Mouse (Mus musculus) MEL (cell line): Measurements from ENCODE around the gene Trmt2b. TPM values are rescaled to one million over a fixed set of nuclear protein-coding genes. Genes with fewer than 3 reads are reported as not detected.

Source experiments
- DNase-seq: peaks from one replicate; pipeline ENCODE4 v3.0.0; 2011; ENCODE audit warnings: low read depth, low spot score
- H3K27ac ChIP-seq: 2 replicates; pipeline ENCODE4 v1.5.1; 2012; ENCODE audit warnings: low read depth, mild to moderate bottlenecking, control low read depth, low read length, moderate library complexity; ENCODE audit not compliant: control insufficient read depth
- H3K27me3 ChIP-seq, 2 experiments: fragments of 150-350 bp in 1 of 2; sonication (generic) in 1 of 2; 2 replicates each; pipeline ENCODE4 v1.6.1; 2012; ENCODE audit warnings: low read length in 2 of 2, mild to moderate bottlenecking in 2 of 2, improper control_type of control experiment in 1 of 2, moderate library complexity in 1 of 2; ENCODE audit not compliant: insufficient read depth in 2 of 2, control insufficient read depth in 1 of 2
- H3K36me3 ChIP-seq, 2 experiments: 2 replicates each; pipeline ENCODE4 v1.6.1; 2012 to 2014; ENCODE audit warnings: low read length in 2 of 2, improper control_type of control experiment in 1 of 2, inconsistent platforms in 1 of 2, mild to moderate bottlenecking in 1 of 2; ENCODE audit not compliant: insufficient read depth in 2 of 2, control insufficient read depth in 1 of 2
- H3K4me1 ChIP-seq, 2 experiments: fragments of 150-350 bp in 1 of 2; sonication (generic) in 1 of 2; 2 replicates each; pipeline ENCODE4 v1.6.1; 2012; ENCODE audit warnings: low read length in 2 of 2, improper control_type of control experiment in 1 of 2, mild to moderate bottlenecking in 1 of 2; ENCODE audit not compliant: insufficient read depth in 2 of 2, control insufficient read depth in 1 of 2
- H3K4me3 ChIP-seq, 2 experiments: fragments of 150-350 bp in 1 of 2; sonication (generic) in 1 of 2; 2 replicates each; pipeline ENCODE4 v1.5.1; 2012; ENCODE audit warnings: low read depth in 2 of 2, low read length in 2 of 2, mild to moderate bottlenecking in 2 of 2, moderate library complexity in 2 of 2, control low read depth in 1 of 2, improper control_type of control experiment in 1 of 2; ENCODE audit not compliant: control insufficient read depth in 1 of 2, insufficient read depth in 1 of 2
- H3K79me2 ChIP-seq: 2 replicates; pipeline ENCODE4 v1.6.1; 2012; ENCODE audit warnings: mild to moderate bottlenecking, low read length, moderate library complexity; ENCODE audit not compliant: control insufficient read depth, poor library complexity, insufficient read depth
- H3K9ac ChIP-seq: 2 replicates; pipeline ENCODE4 v1.6.1; 2012; ENCODE audit warnings: low read depth, mild to moderate bottlenecking, control low read depth, low read length, moderate library complexity; ENCODE audit not compliant: control insufficient read depth, poor library complexity, severe bottlenecking
- H3K9me3 ChIP-seq: fragments of 150-350 bp; sonication (generic); replicated peaks from 2 replicates; pipeline ENCODE4 v1.6.1; 2012; ENCODE audit warnings: mild to moderate bottlenecking, low read length, improper control_type of control experiment, moderate library complexity; ENCODE audit not compliant: insufficient read depth
- BHLHE40 ChIP-seq: IDR thresholded peaks from 2 replicates; pipeline ENCODE4 v1.6.1; 2012; ENCODE audit warnings: low read depth, mild to moderate bottlenecking, inconsistent platforms, low read length, improper control_type of control experiment, borderline replicate concordance
- CHD1 ChIP-seq: IDR thresholded peaks from 2 replicates; pipeline ENCODE4 v1.6.1; 2012; ENCODE audit warnings: low read depth, mild to moderate bottlenecking, inconsistent platforms, low read length, improper control_type of control experiment
- CTCF ChIP-seq, 3 experiments: IDR thresholded peaks in 2 of 3; conservative IDR thresholded peaks in 1 of 3; 2 replicates each; pipeline ENCODE4 v1.5.1; 2011 to 2012; ENCODE audit warnings: low read length in 3 of 3, low read depth in 2 of 3, mild to moderate bottlenecking in 2 of 3, improper control_type of control experiment in 1 of 3, inconsistent platforms in 1 of 3, mixed read lengths in 1 of 3, moderate library complexity in 1 of 3; ENCODE audit not compliant: control insufficient read depth in 1 of 3, insufficient read depth in 1 of 3, poor library complexity in 1 of 3, severe bottlenecking in 1 of 3
- ELF1 ChIP-seq: IDR thresholded peaks from 2 replicates; pipeline ENCODE4 v1.6.1; 2014; ENCODE audit warnings: low read depth, mild to moderate bottlenecking, inconsistent platforms, low read length, improper control_type of control experiment, moderate library complexity
- EP300 ChIP-seq, 2 experiments: IDR thresholded peaks; 2 replicates each; pipeline ENCODE4 v1.6.1; 2011; ENCODE audit warnings: improper control_type of control experiment in 2 of 2, low read length in 2 of 2, low read depth in 1 of 2, mild to moderate bottlenecking in 1 of 2
- ETS1 ChIP-seq: IDR thresholded peaks from 2 replicates; pipeline ENCODE4 v1.6.1; 2012; ENCODE audit warnings: low read depth, mild to moderate bottlenecking, inconsistent platforms, low read length, improper control_type of control experiment, moderate library complexity
- GABPA ChIP-seq: IDR thresholded peaks from 2 replicates; pipeline ENCODE4 v1.6.1; 2012; ENCODE audit warnings: low read depth, mild to moderate bottlenecking, inconsistent platforms, low read length, improper control_type of control experiment, moderate library complexity
- HCFC1 ChIP-seq: IDR thresholded peaks from 2 replicates; pipeline ENCODE4 v1.6.1; 2012; ENCODE audit warnings: low read depth, mild to moderate bottlenecking, inconsistent platforms, low read length, improper control_type of control experiment, moderate library complexity
- MEF2A ChIP-seq: IDR thresholded peaks from 2 replicates; pipeline ENCODE4 v1.6.1; 2014; ENCODE audit warnings: low read depth, mild to moderate bottlenecking, inconsistent platforms, low read length, improper control_type of control experiment; ENCODE audit not compliant: poor library complexity, insufficient replicate concordance, severe bottlenecking; ENCODE audit errors: extremely low read depth
- POLR2A ChIP-seq, 2 experiments: IDR thresholded peaks; 2 replicates each; pipeline ENCODE4 v1.6.1; 2011 to 2012; ENCODE audit warnings: low read length in 2 of 2, mild to moderate bottlenecking in 2 of 2, control low read depth in 1 of 2, improper control_type of control experiment in 1 of 2, low read depth in 1 of 2, moderate library complexity in 1 of 2; ENCODE audit not compliant: control insufficient read depth in 1 of 2, insufficient read depth in 1 of 2, poor library complexity in 1 of 2
- POLR2AphosphoS5 ChIP-seq: IDR thresholded peaks from 2 replicates; pipeline ENCODE4 v1.6.1; 2012; ENCODE audit warnings: low read depth, borderline replicate concordance, mild to moderate bottlenecking, inconsistent platforms, low read length, moderate library complexity, mixed read lengths
- RAD21 ChIP-seq: IDR thresholded peaks from 2 replicates; pipeline ENCODE4 v1.6.1; 2011; ENCODE audit warnings: mild to moderate bottlenecking, low read depth, low read length, improper control_type of control experiment
- RCOR1 ChIP-seq: IDR thresholded peaks from 2 replicates; pipeline ENCODE4 v1.6.1; 2012; ENCODE audit warnings: low read depth, mild to moderate bottlenecking, inconsistent platforms, low read length, improper control_type of control experiment
- TAL1 ChIP-seq: IDR thresholded peaks from 2 replicates; pipeline ENCODE4 v1.6.1; 2012; ENCODE audit warnings: mild to moderate bottlenecking, inconsistent platforms, low read length, moderate library complexity, mixed read lengths
- TBP ChIP-seq: IDR thresholded peaks from 2 replicates; pipeline ENCODE4 v1.8.0; 2011; ENCODE audit warnings: low read depth, low read length, improper control_type of control experiment
- UBTF ChIP-seq: IDR thresholded peaks from 2 replicates; pipeline ENCODE4 v1.6.1; 2012; ENCODE audit warnings: low read depth, mild to moderate bottlenecking, inconsistent platforms, low read length, improper control_type of control experiment, moderate library complexity, borderline replicate concordance; ENCODE audit not compliant: insufficient read depth
- ZKSCAN1 ChIP-seq: IDR thresholded peaks from 2 replicates; pipeline ENCODE4 v1.6.1; 2012; ENCODE audit warnings: low read depth, mild to moderate bottlenecking, inconsistent platforms, low read length, improper control_type of control experiment, moderate library complexity
- ZMIZ1 ChIP-seq: IDR thresholded peaks from 2 replicates; pipeline ENCODE4 v1.6.1; 2012; ENCODE audit warnings: low read depth, mild to moderate bottlenecking, inconsistent platforms, low read length, improper control_type of control experiment, moderate library complexity
- polyA plus RNA-seq, 2 experiments: library from polyadenylated mRNA; stranded (reverse) in 1 of 2; unstranded in 1 of 2; fragments of >175 nt in 1 of 2; fragments of >200 nt in 1 of 2; gene quantifications; 2 replicates each; pipeline versions ENCODE4 v1.2.1 to v1.2.4; 2012; ENCODE audit warnings: low replicate concordance in 2 of 2, low read depth in 1 of 2; ENCODE audit not compliant: insufficient read length in 2 of 2, insufficient read depth in 1 of 2, missing spikeins in 1 of 2
- total RNA-seq: library from RNA; depleted of rRNA; stranded (reverse); fragments of 300-350 nt; gene quantifications from 2 replicates; pipeline ENCODE4 v1.2.3, GENCODE M21; 2012

The Trmt2b gene
- total and polyA plus RNA-seq, 3 experiments = 19.8 to 36.4 TPM; not detected in 1

DNA sequence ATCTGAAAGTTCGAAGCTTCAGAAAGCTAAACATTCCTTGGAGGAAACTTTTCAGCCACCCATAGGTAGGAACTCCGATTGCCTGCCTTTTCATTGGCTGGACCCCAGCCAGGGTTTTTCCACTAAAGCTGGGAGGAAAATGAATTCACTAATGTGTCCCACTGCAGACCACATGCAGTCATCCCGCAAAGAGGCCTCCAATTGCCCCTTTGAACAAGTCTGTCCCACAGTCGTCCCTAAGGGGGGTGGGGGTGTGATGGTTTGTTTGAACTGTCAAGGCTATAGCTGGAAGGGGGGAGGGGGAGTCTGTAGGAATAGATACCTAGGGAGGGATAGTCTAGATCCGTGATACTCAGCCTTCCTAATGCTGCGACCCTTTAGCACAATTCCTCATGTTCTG is 1.1 kb downstream of the Trmt2b start:
- TF ChIP-seq CHD1 (no peak), POLR2A (IDR thresholded peaks at IDR 0.05; ENCODE audit: control insufficient read depth in 1 of 2, insufficient read depth in 1 of 2, low read depth in 1 of 2, low read length in 2 of 2, poor library complexity in 1 of 2) (no peak), HCFC1 (no peak), BHLHE40 (no peak), CTCF (IDR thresholded peaks at IDR 0.05 in 2 of 3, conservative IDR thresholded peaks at IDR 0.05 in 1 of 3; ENCODE audit: control insufficient read depth in 1 of 3, insufficient read depth in 1 of 3, low read depth in 2 of 3, low read length in 3 of 3, poor library complexity in 1 of 3, severe bottlenecking in 1 of 3) (no peak), ELF1 (no peak), GABPA (no peak), ETS1 (no peak), TAL1 (no peak), MEF2A (no peak), RAD21 (no peak), EP300 (IDR thresholded peaks at IDR 0.05; ENCODE audit: low read depth in 1 of 2, low read length in 2 of 2) (no peak), ZKSCAN1 (no peak), POLR2AphosphoS5 (no peak)
- Histone ChIP-seq H3K9ac (peak overlapping the region; percentile 89), H3K36me3 (peaks cover 2 to 19% of the 10 kb centered on the region in 2 experiments; a peak in 3 of 4 replicates), H3K79me2 (peaks cover 15% of the 10 kb centered on the region), H3K27me3 (no peaks in the 10 kb centered on the region), H3K4me3 (peak overlapping the region in 1 of 2 experiments; percentile 91; a peak in 2 of 4 replicates), H3K4me1 (peaks cover 10 to 11% of the 10 kb centered on the region in 2 experiments), H3K9me3 (no peaks in the 10 kb centered on the region), H3K27ac (no peak overlapping the region)
- DNase-seq = peak; percentile 24

DNA sequence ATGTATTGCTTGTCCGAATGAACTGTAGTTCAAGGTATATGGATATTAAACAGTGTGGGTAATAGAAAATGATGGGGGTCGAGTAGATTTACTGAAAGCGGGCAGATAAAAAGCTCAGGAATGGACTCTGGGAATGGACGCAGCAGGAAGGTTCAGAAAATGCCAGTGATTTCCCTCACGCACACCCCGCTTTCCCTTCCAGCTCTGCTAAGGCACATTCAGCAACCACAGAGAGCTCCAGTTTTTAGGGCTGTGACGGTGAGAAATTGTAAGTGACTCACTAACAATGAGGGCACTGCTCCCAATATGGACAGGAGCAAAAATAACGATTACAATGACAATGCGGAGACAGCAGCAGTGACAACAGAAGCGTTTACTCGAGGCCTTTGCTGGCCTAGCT is 14.7 kb downstream of the Trmt2b start:
- no peak for DNase-seq
- H3K4me3 ChIP-seq = no peak overlapping the region
- TF ChIP-seq ZMIZ1 = no peak
- no peaks in the 10 kb centered on the region for H3K79me2 ChIP-seq
- no peak overlapping the region for H3K27ac ChIP-seq
- H3K4me1 ChIP-seq = no peaks in the 10 kb centered on the region
- no peaks in the 10 kb centered on the region for H3K9me3 ChIP-seq
- no peaks in the 10 kb centered on the region for H3K27me3 ChIP-seq
- no peak overlapping the region for H3K9ac ChIP-seq
- peaks cover 0 to 19% of the 10 kb centered on the region in 2 experiments; a peak in 2 of 4 replicates for H3K36me3 ChIP-seq

DNA sequence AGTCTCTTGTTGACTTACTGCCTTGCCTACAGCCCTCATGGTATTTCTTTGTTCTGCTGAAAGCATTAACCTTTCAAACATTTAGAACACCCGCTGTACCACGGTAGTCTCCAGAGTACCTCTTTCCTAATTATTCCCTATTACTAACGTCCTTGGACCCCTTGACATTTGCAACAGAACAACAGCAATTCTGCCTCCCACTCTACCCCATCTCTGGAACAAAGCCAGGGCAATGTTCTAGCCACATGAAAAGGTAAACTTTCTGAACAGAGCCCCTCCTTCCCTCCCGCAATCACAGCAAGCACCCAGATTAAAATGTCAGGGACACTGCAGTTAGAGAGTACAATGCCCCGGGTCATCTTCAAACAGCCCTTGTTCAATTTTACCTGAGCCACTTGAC is 15.6 kb downstream of the Trmt2b start:
- TF ChIP-seq RCOR1 = no peak
- no peak for TF ChIP-seq ETS1
- TF ChIP-seq GABPA = no peak
- TF ChIP-seq UBTF = no peak
- no peak for TF ChIP-seq TBP
- H3K36me3 ChIP-seq = peaks cover 0 to 12% of the 10 kb centered on the region in 2 experiments; a peak in 2 of 4 replicates

More for the DNA sequence above, 15.6 kb downstream of the Trmt2b start:
- Histone ChIP-seq H3K27ac (no peak overlapping the region), H3K27me3 (no peaks in the 10 kb centered on the region), H3K9me3 (no peaks in the 10 kb centered on the region), H3K4me1 (no peaks in the 10 kb centered on the region), H3K79me2 (no peaks in the 10 kb centered on the region), H3K4me3 (no peak overlapping the region), H3K9ac (no peak overlapping the region)
- DNase-seq = no peak
